Mouse (Mus musculus): ENCODE measurements at regions not wholly inside any gene's neighbourhood (a gene's known extent, or its start where the extent isn't known, plus 50 kb on each side); places are given as distances from the start of the nearest gene placed in this dataset.
A peak's percentile ranks its signal among the peaks of the same experiment; 100 is the strongest.
"Not testable (repeated sequence)": the region's sequence is repeated elsewhere in the genome, so short reads cannot be mapped to it uniquely, and the experiment has no call there.

GRCm38 (mm10) chr10:91447974-91448703, 267.0 kb upstream of the Tmpo start:
- no peak for DNase-seq

DNA sequence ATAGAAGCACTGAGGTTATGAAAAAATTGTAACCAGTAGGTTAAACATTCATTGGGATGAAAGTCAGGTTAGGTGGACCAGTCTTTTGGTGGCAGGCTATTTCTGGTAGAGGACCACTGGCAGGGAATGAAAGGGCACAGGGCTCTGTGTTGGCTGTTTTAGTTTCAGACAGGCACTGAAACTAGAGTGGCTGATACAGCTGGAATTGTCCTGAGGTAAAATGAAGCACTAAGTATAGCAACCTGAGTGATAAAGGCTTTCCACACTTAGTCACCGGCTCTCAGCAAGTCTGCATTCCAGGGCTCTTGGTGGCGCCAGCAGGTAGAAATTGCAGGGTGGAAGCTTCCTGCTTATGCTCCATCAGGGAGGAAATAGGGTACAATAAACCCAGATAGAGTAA, 262.2 kb upstream of the Tmpo start:
- peak; percentile 42 to 78 for DNase-seq

GRCm38 (mm10) chr10:91440051-91440450, 258.9 kb upstream of the Tmpo start:
- peak; percentile 57 to 73 for DNase-seq

- DNase-seq = no peak
Observed at GRCm38 (mm10) chr10:91437917-91438316, 256.8 kb upstream of the Tmpo start.

DNA sequence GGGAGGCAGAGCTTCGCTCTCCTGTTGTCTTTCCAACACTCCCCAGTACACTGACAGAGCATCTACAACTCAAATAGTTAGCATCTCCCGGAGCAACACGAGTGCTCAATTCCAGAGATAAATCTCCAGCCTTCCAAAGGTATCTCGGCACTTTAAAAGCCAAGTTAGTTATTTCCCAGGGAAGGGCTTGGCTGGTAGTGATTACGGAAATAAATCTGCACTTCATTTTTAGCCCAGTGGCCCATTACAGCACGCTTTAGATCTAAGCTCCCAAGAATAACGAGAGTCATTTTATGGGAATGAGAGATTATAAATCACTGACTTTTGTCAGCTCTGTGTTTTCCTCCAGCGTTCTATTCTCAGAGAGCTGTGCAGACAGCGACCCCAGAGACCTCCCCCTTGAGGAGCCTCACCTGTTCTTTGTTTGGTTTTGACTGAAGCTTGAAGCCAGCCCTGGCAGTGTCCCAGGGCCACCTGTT, 255.0 kb upstream of the Tmpo start:
- peak in 1 of 2 experiments; percentile 9 for DNase-seq

DNA sequence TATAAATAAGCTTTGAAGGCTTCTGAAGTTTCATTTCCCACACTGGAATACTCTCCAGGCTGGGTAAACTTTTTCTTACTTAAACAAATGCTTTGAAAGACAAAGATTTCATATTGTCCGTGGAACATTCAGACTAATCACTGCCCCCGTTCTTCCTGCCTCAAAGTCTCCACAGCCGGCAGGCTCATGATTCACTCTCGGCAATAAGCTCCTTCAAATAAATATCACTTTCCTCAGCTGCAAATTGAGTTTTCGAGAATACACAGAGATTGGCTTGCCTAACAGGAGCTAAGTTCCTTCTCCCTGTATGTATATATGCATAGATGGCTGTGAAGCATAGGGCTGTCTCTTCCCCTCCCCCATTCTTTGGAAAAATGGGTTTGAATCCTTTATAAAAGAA, 249.2 kb upstream of the Tmpo start:
- peak in 1 of 2 experiments; percentile 30 for DNase-seq

GRCm38 (mm10) chr10:91426584-91426983, 245.5 kb upstream of the Tmpo start:
- DNase-seq = no peak

- not testable (repeated sequence) for DNase-seq
Observed at GRCm38 (mm10) chr10:91425625-91426385, 244.7 kb upstream of the Tmpo start.

DNA sequence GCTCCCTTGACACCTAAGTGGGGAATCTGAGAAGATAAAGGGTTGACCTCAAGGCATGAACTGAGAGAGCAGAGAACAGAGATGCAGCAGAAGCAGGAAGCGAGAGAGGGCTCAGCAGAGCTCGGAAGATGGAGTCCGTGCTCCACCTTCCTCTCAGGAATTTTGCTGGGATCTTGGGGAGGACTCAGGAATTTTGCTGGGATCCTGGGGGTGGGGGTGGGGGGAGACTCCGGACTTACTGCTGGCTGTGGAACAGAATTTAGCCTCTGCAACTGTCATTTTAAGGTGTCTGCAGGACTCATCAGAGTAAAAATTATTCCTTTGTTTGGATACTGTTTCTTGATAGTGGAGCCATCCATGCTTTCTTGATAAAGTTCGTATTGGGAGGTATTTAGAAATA, 243.7 kb upstream of the Tmpo start:
- no peak for DNase-seq

DNA sequence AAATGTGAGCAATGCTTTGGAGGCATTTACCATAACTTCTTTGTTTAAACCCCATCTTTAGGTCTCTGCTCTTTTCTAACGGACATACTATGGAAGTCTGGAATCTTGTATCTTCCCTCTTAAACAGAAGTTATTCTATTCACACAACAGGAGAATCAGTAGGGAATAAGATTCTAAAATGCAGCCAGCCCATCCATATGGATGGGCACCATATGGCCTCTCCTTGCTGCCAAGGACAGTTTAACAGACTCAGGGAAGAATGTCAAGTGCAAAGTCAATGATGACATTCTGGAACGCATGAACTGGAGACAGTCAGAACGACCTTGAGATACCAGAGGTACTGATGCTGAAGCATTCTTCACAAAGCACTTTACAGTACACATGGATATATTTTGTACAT, 206.1 kb upstream of the Tmpo start:
- DNase-seq = no peak

DNA sequence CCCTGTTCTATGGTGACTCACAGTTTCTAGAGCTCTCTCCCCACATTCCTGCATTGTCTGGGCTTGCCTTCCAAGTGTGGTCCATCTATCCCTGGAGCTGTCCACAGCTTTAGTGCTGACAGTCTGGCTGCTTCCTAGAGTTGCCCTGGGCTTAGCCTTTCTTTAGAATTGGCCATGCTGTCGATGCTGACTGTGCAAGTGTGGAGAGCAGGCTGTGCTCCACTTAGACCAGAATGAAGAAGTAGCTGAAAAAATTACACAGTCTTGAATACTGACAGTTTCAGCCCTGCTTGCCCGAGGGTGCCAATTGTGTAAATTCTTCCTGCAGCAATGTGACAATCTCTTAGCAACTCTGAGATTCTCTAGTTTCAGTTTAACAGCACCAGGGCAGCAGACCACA, 203.3 kb upstream of the Tmpo start:
- peak in 1 of 2 experiments; percentile 40 for DNase-seq

DNA sequence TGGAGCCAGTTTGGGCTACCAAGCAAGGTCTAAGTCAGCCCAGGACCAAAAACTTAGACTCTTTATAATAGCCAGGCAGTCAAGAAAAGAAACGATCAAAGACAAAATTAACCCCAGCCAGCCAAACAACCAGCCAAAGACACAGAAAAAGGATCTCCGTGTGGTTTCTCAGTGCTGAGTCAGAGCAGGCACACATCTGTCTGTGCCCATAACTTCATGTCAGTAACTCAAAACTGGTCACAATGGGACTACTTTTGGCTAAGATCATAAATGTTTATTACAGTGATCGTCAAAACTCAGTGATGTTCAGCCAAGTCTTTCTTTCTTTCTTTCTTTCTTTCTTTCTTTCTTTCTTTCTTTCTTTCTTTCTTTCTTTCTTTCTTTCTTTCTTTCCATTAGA, 195.6 kb upstream of the Tmpo start:
- no peak for DNase-seq

DNA sequence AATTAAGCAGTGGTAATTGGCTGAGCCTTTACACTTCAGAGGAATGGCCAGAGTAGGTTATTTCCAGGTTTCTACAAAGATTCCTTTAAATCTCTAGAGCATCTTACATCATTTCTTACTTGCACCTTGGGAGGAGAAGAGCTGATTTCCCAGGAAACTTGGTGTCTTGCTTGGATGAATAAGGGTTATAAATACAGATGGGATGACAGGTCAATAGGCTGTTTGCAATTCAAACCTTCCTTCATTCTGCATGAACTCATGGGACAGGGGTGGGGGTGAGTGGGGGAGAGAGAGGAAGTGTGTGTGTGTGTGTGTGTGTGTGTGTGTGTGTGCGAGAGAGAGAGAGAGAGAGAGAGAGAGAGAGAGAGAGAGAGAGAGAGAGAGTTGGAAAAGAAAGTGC, 186.4 kb upstream of the Tmpo start:
- no peak for DNase-seq

DNA sequence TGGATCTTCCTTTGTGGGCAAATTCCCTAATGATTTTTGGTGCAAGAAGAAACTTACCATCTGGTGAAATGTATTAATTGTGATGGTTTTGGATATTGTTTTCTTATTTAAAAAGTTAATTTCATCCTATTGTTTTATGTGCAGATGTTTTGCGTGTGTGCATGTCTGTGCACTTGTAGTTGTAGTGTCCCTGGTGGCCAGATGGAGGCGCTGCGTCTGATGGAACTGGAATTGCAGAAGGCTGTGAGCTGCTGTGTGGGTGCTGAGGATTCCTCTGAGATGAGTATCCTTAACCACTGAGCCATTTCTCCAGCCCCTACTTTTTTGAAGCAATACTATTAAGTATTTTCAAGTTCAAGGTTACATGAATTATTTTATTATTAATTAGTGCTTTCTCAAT, 181.5 kb upstream of the Tmpo start:
- DNase-seq = no peak

- no peak for DNase-seq
Observed at GRCm38 (mm10) chr10:91361621-91362020, 180.5 kb upstream of the Tmpo start.

DNA sequence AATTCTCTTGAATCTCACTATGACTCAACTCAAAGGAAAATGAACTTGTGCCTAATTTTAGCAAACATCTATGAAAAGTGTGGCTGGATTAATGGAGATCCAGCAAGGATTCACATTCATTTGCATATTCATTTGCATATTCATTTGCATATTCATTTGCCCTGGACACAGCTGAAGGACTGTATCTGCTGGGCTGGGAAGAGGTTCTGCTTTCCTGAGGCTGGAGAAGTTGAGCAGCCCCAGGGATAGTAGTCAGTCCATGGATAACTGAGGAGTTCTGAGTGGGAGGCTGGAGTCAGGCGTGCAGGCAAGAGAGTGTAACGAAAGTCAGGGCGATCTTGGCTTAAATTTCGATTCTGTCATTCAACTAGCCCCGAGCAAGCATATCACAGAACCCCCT, 164.3 kb upstream of the Tmpo start:
- DNase-seq = no peak

DNA sequence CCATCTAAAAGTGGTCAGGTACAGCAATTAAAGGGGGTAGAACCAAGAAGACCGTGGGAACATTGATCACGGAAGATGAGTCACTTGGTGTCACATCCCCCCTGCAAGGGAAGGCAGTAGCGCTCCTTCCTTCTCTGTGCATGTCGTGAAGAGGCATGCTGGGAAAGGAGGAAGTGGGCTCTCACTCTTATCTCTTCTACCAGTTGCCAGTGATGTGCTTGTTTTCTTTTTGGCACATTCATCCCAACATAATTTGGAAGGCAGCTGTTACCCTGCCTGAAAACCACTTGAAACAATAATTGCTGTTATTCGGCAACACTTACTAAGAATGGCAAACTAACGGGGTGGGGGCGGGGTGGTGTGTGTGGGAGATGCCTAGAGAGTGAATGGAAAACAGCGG, 161.0 kb upstream of the Tmpo start:
- DNase-seq = no peak

DNA sequence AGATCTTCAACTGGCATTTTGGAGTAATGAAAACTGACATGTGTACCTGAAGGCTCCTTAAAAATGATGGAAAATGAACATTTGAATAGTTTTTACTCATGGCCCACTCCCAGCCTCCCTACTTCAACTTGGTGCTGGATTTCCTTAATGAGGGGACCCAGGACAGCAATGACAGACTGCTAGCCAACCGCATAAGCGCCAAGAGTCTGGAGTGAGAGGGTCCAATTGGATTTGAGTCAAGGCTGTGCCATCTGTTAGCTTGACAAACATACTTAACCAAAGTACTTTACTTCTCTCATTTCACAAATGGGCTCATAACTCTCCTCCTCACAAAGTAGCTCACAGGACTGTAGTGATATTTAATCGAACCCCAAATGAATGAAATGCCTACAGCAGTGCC, 158.2 kb upstream of the Tmpo start:
- no peak for DNase-seq

DNA sequence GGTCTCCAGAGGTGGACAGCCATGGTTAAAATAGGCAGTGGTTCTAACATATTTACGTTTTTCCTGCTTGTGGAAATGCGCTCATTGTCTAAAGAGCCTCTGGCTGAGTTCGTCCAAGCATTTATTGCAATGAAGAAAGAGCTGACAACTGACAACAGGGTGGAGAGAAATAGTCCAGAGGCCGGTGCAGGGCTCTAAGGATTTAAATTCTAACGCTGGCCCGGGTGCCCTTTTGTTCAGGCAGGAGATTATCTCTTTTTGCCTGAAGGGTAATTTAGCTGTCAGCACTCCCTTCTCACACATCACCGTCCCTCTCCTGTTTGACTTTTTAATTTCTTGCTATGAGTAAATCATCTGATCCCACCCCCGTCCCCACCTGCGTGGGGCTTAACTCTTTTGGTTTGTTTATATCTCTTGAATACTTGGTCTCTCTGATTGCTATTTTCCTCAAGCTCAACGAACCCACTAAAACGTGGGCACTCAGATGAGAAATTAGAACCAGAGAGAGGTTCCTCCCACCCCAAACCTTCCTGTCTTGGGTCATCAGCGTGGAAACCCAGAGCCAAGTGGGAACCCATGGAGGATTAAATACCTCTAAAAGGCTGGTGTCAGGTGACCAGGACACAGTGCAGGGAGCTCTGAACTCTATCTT, 145.7 kb upstream of the Tmpo start:
- DNase-seq = no peak

GRCm38 (mm10) chr10:91326144-91326655, 145.1 kb upstream of the Tmpo start:
- DNase-seq = no peak

- DNase-seq = no peak
Observed at GRCm38 (mm10) chr10:91321226-91321625, 140.1 kb upstream of the Tmpo start.

GRCm38 (mm10) chr10:91319442-91320112, 138.5 kb upstream of the Tmpo start:
- no peak for DNase-seq

All from heart, adult 18-20 months (tissue).